Mouse (Mus musculus): ENCODE data around the gene Klk10.

The Klk10 gene

GRCm38 (mm10) chr7:43796355-43796754 is 15.5 kb downstream of the Klk10 start:
- no peak for DNase-seq (ENCODE audit: low spot score in 2 of 2)

DNA sequence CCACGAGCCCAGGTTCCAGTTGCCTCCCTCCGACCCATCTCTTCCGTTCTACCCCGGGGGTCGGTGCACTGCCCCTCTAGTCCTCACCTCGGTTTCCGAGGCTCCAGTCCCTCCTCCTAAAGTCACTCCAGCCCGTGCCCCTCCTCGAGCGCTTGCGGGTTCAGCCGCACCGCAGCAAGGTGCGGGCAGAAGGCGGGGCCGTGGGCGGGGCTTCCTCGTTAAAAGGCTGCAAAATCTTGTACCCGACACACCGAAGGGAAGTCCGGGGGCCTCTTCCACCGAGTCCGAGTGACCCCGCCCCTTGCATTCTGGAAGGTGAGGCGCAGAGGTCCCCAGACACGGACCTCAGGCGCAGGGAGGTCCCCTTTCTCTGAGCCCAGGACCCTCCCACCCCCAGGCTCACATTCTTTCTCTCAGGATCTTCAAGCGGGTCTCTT is 16.5 kb downstream of the Klk10 start, which contains the start of gene Klk8:
Gene Klk8, plus strand, starts transcription at position 245 of the 437 bp plus-strand sequence.
- peak in 1 of 2 experiments; percentile 58 for DNase-seq (ENCODE audit: low spot score in 2 of 2)

DNA sequence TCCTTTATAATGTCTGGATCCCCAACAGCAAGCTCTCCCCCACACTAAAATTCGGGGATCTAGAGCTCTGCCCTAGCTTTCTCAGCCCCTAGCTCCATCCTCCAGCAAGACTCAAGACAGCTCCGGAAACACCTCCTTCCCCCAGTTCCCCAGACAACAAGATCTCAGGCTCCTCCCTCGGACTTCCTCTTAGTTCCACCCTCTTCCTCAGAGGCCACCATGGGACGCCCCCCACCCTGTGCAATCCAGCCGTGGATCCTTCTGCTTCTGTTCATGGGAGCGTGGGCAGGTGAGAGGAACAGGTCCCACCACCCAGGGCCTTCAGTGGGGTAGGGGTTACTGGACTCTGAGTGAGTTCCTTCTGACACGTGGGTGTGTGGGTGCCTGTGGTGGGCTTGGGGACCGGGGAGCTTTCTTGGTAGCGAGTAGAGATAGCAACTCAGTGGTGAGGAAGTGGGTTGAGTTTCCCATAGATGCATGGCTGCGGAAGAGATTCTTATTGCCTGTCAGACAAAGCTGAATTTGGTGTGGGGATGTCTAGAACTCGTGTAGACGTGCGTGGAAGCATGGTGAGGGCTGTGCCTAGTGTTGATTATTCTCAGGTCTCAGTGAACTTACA is 17.1 kb downstream of the Klk10 start:
- no peak for DNase-seq (ENCODE audit: low spot score in 2 of 2)

DNA sequence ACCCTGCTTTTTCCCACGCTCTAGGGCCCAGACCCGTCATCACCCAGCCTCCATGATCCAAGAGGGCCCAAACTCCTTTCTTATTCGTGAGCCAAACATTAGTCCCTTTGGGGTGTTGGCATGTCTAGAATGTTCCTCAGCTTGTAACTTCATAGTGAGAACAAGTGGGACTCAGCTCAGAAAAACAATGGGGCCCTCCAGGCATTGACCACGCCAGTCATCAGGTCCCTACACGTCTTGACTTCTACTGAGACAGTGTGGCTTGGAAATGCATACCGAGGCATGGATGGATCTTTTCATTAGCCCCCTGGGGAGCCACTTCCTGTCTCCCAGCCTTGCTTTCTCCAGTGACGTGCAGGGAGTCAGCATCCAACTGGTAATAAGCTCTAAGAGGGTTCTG is 19.0 kb downstream of the Klk10 start:
- DNase-seq (ENCODE audit: low spot score in 2 of 2) = no peak

DNA sequence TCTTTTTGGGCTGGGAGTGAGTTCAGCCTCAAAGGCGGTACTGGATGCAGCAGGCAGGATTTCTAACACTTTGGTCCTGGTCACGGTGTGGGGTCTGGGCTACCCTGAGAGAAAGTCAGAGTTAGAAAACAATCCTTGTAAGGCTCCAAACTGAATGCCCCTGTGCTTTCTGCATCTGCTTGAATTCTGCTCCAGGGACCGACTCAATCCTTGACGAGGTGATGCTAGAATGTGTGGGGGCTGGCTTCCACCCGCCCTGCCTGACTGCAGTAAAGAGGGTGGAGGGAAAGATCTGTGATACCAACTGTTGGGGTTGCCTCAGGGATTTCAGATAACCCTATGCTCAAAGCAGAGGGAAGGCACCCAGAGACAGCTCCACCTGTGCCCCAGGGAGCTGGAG is 30.2 kb downstream of the Klk10 start, which contains the start of gene Klk7:
Gene Klk7, plus strand, starts transcription at position 301 of the 400 bp plus-strand sequence.
- DNase-seq (ENCODE audit: low spot score in 2 of 2) = no peak

DNA sequence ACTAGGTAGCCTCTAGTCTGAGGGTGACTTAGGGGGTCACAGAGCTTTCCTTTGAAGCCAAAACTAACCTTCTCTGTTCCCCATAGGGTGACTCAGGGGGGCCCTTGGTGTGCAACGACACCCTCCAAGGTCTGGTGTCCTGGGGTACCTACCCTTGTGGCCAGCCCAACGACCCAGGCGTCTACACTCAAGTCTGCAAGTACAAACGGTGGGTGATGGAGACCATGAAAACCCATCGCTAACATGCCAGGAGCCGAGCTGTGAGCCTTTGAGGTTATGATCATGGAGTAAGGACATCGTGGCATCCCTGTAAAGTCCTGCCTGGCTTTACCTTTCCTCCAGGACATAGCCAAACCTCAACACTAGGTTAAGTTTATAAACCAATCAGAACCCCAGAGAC is 34.4 kb downstream of the Klk10 start:
- DNase-seq (ENCODE audit: low spot score in 2 of 2) = no peak

DNA sequence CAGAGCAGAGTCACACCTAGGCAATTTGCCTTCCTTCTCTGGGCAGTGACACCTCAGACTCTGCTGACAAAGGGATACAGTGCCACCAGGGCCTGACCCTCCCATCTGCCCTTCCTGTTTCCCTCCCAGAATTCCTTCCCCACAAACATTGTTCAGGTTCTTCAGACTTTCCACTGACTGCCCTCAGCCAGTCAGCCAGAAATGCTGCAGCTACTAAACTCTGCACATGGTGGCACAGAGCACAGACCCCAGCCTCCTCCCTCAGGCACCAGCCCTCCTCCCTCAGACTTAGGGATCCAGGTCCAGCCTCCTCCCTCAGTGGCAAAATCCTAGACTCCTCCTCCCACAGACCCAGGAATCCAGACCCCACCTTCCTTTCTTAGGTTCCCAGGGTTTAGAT is 35.9 kb downstream of the Klk10 start:
- no peak for DNase-seq (ENCODE audit: low spot score in 2 of 2)

- DNase-seq (ENCODE audit: low spot score in 2 of 2) = no peak
These were observed 40.7 kb downstream of the Klk10 start for GRCm38 (mm10) chr7:43821581-43821980.

- DNase-seq (ENCODE audit: low spot score in 2 of 2) = no peak
These were observed 43.4 kb downstream of the Klk10 start, which contains the start of gene Klk6 for GRCm38 (mm10) chr7:43824199-43824598. Klk6 (plus strand) TSS chr7:43824499.

- DNase-seq (ENCODE audit: low spot score in 2 of 2) = no peak
These were observed 45.2 kb downstream of the Klk10 start for GRCm38 (mm10) chr7:43826056-43826455.

DNA sequence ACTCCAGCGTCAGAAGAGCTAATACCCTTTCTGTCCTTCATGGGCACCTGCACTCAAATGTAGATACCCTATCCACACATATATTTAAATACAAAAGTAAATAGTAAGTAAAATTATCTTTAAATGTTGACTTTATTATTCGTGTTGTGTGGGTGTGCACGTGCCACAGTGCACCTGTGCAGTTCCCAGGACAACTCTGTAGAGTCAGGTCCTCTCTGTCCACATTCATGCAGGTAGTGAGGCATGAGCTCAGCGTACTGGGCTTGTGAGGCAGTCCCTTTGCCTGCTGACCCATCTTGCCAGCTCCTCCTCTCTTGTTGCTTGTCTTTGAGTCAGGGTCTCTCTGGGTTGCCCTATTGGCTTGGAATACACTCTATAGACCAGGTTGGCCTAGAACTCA is 46.9 kb downstream of the Klk10 start:
- no peak for DNase-seq (ENCODE audit: low spot score in 2 of 2)

- no peak for DNase-seq (ENCODE audit: low spot score in 2 of 2)
These were observed 48.2 kb downstream of the Klk10 start for GRCm38 (mm10) chr7:43829006-43829405.

Data from urinary bladder, adult 18-20 months (tissue).